Mouse (Mus musculus): ENCODE measurements at regions not wholly inside any gene's neighbourhood (a gene's known extent, or its start where the extent isn't known, plus 50 kb on each side); places are given as distances from the start of the nearest gene placed in this dataset.

DNA sequence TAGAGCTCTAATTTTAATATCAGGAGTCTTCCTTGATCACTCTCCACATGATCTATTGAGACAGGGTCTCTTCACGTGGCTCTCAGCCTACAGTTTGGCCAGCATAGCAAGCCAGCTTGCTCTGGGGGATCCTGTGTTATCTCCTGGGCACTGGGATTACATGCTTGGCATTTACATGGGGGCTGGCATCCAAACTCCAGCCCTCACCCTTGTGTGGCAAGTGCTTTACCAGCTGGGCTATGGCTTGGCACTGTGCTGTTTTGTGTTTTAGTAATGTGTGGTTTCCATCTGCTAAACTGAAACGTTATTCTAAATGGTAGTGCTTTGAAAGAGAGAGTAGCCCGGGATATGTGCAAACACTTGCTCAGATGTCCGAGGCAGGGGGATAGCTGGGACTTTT lies 251.5 kb upstream of the Hnrnpa3 start:
- no peak for DNase-seq (ENCODE audit: low read depth, low spot score)

GRCm38 (mm10) chr2:75408016-75408415 lies 251.0 kb upstream of the Hnrnpa3 start:
- no peak for DNase-seq (ENCODE audit: low read depth, low spot score)

DNA sequence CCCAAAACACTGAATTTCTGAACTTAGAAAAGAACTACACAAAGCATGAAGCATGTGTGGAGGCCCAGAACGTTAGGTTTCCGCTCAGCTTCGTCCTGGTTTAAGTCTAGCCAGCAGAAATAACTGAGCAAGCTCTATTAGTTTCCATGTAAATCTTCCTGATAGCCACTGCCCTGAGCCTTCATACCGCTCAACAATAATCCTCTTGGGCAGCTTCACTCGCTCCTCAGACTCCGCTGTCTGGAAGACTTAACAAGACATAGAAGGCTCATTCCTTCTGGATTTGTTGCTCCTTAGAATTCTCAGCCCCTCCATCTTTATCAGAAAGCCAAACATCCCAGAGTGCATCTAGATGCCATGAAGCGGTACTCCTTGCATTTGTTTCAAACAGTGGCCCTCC lies 249.3 kb upstream of the Hnrnpa3 start:
- no peak for DNase-seq (ENCODE audit: low read depth, low spot score)

GRCm38 (mm10) chr2:75412735-75413134 lies 246.3 kb upstream of the Hnrnpa3 start:
- no peak for DNase-seq (ENCODE audit: low read depth, low spot score)

GRCm38 (mm10) chr2:75418689-75419088 lies 240.4 kb upstream of the Hnrnpa3 start:
- DNase-seq (ENCODE audit: low read depth, low spot score) = no peak

DNA sequence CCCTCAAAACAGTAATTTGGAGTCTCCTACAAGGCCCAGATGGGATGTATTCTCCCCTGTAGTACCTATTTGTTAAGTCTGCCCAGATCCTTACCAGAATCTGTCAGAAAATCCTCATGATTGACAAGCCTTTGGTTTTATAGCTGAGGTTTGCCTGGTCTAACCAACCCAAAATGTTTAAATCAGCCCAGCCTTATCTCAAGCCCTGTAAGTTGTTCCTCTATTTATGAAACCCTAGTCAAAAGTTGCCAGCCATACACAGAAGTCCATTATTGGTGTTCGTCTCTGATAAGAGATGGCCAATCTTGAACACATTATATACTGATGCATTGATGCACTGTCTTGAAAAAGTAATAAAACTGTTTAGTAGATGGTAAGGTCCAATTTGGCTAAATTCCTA lies 239.9 kb upstream of the Hnrnpa3 start:
- DNase-seq (ENCODE audit: low read depth, low spot score) = no peak

- DNase-seq (ENCODE audit: low read depth, low spot score) = no peak
These were observed 236.0 kb upstream of the Hnrnpa3 start for GRCm38 (mm10) chr2:75422798-75423685.

DNA sequence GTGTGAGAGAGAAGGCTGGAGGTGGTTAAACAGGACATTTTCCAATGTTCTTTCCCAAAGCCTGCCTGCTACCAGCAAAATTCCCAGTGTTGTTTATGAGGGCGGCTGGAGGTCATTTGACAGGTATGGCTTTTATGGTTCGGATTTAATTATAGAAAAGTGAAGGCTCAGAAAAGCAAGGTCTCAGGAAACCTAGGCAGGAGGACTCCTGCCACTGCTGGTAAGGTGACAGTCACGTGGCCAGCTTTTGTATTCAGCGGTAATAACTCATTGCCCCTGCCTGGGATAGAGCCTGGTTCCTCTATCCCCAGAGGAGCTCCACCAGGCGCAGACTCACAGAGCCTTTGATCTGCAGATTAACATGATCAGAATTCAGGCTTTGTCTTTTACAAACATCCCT lies 235.2 kb upstream of the Hnrnpa3 start:
- no peak for DNase-seq (ENCODE audit: low read depth, low spot score)

DNA sequence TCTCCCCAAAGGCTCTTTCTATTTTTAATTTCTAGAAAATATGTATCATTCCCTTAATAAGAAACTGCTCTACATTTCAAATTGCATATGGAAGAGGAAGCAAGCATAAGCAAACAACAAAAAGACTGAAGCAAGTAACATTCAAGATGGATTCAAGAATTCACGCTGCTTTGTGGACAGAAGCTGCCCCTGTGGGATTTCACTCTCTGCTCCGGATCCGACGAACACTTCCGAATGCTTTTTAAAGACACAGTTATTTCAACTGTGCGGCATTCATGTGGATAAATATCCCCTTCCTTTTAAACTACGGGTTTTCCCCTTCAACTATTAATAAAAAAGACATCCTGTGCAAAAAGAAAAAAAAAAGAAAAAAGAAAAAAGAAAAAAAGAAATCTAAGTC lies 234.7 kb upstream of the Hnrnpa3 start:
- DNase-seq (ENCODE audit: low read depth, low spot score) = no peak

GRCm38 (mm10) chr2:75424911-75425310 lies 234.2 kb upstream of the Hnrnpa3 start:
- DNase-seq (ENCODE audit: low read depth, low spot score) = no peak

- DNase-seq (ENCODE audit: low read depth, low spot score) = no peak
These were observed 233.7 kb upstream of the Hnrnpa3 start for GRCm38 (mm10) chr2:75425384-75425783.

GRCm38 (mm10) chr2:75425791-75426190 lies 233.3 kb upstream of the Hnrnpa3 start:
- DNase-seq (ENCODE audit: low read depth, low spot score) = no peak

DNA sequence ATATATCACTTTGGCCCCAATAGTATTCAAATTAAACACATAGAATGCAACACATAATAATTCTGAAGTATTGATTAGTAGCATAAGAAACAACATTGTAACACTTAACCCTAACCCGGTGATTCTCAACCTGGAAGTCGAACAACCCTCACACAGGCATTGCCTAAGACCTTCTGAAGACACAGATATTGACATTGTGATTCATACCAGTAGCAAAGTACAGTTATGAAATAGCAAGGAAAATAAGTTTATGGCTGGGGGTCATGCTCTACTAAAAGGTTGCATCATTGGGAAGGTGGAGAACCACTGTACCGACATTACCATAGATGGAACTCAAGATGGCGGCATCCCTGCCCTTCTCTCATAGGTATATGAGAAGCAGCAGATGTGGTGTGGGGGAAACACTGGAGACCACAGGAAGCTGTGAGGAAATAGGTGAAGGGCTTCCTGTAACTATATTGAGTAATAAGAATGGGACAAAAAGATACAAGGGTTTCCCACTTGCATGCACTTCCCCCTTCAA lies 231.1 kb upstream of the Hnrnpa3 start:
- no peak for DNase-seq (ENCODE audit: low read depth, low spot score)

DNA sequence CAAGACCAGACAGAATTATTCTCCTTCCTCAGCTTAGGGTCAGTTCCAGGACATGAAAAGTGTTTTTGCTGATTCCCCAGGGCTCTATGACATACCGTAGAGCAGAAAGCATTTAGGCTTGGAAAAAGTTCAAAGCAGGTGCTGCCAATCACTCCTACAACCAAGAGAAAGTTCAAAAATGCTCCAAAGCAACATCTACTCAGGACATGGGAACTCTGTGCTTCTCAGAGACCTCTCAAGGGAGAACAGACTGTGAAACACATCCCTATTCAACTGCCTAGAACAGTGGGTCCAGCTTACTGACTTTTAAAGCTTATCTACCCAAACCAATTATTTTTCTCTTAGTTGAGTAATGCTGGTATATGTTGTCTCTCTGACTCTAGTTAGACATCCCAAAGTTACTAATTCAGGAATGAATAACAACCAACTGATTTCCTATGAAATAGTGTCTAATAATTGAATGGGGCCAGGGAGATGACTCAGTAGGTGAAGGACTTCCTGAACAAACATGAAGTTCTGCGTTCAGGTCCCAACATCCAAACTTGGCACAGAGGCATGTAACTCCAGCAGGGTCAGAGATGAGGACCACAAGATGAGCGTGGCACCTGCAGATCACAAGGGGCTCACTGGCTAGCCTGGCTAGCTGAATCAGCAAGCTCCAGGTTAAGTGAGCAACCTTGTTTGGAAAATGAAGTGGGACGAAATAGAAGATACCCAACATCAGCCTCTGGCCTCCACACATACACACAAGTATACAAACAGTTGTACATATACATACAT lies 228.7 kb upstream of the Hnrnpa3 start:
- no peak for DNase-seq (ENCODE audit: low read depth, low spot score)

DNA sequence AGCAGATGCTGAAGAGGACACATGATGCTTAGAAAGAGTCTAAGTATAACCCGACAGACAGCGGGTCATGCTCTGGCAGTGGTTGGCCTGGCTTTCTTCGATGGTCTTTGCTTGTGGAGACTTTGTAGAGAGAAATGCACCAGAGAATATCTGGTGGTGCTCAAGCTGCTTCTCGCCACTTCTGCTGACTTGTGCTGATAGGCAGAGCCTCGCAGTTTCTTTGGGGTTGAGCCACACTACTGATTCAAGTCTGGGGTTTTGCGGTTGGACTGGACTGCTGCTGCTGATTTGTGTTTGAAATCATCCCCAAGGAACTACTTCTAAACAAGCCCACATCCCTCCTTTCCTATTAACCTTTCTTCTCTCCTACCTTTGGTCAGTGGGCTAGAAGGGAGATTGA lies 227.1 kb upstream of the Hnrnpa3 start:
- DNase-seq (ENCODE audit: low read depth, low spot score) = no peak

- DNase-seq (ENCODE audit: low read depth, low spot score) = no peak
These were observed 224.5 kb upstream of the Hnrnpa3 start for GRCm38 (mm10) chr2:75434521-75434920.

GRCm38 (mm10) chr2:75439522-75440230 lies 219.4 kb upstream of the Hnrnpa3 start:
- no peak for DNase-seq (ENCODE audit: low read depth, low spot score)

GRCm38 (mm10) chr2:75442632-75443031 lies 216.4 kb upstream of the Hnrnpa3 start:
- DNase-seq (ENCODE audit: low read depth, low spot score) = no peak

DNA sequence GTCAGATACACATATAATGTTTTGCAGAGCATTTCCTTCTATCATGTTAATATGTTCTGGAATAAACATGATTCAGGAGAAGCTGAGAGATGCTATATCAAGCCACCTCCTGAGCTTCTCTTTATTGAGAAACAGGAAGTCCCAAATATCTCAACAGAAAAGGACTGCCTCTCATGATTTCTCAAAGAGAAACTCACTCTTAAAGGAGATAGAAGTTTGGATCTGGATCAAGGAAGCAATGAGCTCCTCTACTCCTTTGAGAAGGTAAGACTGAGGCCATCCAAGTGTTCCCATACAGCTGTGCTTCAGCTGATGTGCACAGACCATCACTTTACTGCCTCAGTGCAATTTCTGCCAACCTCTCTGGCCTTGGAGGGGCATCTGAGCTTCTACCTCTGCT lies 213.9 kb upstream of the Hnrnpa3 start:
- DNase-seq (ENCODE audit: low read depth, low spot score) = no peak

- no peak for DNase-seq (ENCODE audit: low read depth, low spot score)
These were observed 211.9 kb upstream of the Hnrnpa3 start for GRCm38 (mm10) chr2:75446996-75447715.

- DNase-seq (ENCODE audit: low read depth, low spot score) = no peak
These were observed 210.8 kb upstream of the Hnrnpa3 start for GRCm38 (mm10) chr2:75448221-75448620.

Data from brain, adult 2 months (tissue).